Mouse (Mus musculus) heart, postnatal 36 days (tissue): ENCODE results near the gene Kdelr3. TPM values are rescaled to one million over a fixed set of nuclear protein-coding genes. Genes with fewer than 3 reads are reported as not detected.
A peak's percentile ranks its signal among the peaks of the same experiment; 100 is the strongest.

ENCODE experiments used
- DNase-seq, 2 experiments: peaks; one replicate each; pipeline ENCODE4 v3.0.0; 2021 to 2022
- intact Hi-C: fragments of 180-260 bp; cut with DNase I; formaldehyde crosslinking; loops from one replicate; pipeline ENCODE4 v1.15.1; 2025
- total RNA-seq, 2 experiments: library from RNA; stranded (reverse); gene quantifications; 2 replicates each; pipeline ENCODE4 v1.2.3; 2021

Kdelr3 gene
- total RNA-seq: 1 to 10 TPM; 6.5 to 7.2 TPM

DNA sequence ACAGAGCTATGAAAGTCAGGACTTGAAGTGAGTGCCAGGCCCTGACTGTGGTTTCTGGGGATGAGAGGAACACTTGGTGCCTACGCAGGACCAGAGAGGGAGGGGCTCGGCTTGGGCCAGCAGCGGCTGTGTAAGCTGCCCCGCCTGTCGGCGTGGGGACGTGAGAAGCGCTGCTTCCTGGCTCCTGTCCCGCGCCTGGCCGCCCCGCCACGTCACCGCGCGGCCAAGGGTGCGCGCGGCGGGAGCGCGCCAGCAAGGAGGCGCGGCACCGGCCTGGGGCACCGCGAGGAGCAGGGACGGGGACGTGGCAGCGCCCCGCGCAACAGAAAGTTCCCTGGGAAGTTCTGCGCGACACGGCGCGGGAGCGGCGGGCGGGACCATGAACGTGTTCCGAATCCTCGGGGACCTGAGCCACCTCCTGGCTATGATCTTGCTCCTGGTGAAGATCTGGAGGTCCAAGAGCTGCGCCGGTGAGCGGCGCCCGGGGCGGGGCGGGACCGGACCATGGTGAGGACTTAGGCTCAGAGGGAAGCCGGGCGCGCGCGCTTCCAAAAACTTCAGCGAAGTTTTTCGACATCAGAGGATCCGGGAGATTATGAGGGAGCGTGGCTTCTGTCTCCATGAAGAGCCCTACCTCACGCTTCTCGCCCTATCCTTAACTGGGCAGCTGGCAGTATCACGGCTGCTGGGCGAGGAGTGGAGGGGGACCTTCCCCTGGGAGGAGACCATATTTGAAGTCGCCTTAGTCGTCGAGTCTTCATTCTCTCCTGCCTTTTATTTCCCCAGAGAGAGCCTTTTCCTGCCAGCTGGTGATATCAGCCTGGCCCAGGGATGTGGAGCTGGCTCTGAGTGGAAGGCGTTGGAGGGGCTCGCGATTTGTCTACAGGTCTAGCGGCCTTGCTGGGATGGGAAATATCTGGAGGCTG is at the start of gene Kdelr3:
Gene Kdelr3, plus strand, starts transcription at position 241 of the 926 bp plus-strand sequence.
- intact Hi-C loops: no loop called here
- DNase-seq: peak; percentile 82

DNA sequence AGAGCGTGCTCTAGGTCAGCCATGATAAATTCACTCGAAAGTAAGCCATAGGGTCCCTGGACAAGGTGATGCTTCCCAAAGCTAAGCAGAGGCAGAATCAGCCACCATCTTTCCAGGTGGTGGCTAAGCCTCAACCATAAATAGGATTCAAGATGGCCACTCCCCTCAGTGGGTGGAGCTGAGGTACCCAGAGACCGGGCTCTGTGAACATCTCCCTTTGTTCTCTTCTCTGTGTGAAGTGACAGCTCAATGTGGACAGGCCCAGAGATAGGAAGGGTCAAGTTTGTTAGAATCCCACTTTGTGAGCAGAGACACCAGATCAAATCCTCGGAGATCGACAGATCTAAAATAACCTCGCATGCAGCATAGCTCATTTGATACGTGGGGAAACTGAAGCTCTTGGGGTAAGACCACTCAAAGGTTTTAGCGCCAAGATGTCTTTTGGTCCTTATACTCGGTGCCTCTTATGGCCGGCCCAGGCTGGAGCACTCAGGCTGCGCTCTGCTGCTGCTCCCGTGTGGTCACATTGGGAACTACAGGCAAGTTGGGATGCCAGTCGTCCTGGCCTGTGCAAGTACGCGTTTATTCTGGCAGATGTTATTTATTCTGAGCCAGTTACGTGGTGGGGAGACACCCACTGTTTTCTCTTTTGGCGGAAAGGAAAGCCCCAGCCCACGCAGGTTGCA is 49.5 kb upstream of the Kdelr3 start:
- peak; percentile 89 to 93 for DNase-seq
- intact Hi-C loops: loop anchor here (1.0 to 5.0 kb wide), 6 partner anchors 39 to 242 kb away; no protein-coding TSS in a partner anchor

DNA sequence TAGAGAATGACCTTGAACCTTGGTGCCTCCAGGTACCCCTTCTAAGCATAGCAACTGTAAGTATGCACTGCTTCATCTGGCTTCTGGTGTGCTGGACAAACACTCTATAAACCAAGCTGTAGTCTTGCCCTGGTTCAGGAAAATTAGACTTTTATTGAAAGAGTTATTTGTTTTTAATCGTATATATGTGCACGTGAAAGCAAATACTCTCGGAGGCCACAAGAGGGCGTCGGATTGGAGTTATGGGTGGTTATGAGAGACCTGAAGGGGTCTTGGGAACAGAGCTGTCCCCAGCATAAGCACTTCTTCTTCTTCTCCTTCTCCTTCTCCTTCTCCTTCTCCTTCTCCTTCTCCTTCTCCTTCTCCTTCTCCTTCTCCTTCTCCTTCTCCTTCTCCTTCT is 46.6 kb upstream of the Kdelr3 start:
- intact Hi-C loops: loop anchor here (5.0 kb wide), 2 partner anchors 42 to 147 kb away; no protein-coding TSS in a partner anchor

DNA sequence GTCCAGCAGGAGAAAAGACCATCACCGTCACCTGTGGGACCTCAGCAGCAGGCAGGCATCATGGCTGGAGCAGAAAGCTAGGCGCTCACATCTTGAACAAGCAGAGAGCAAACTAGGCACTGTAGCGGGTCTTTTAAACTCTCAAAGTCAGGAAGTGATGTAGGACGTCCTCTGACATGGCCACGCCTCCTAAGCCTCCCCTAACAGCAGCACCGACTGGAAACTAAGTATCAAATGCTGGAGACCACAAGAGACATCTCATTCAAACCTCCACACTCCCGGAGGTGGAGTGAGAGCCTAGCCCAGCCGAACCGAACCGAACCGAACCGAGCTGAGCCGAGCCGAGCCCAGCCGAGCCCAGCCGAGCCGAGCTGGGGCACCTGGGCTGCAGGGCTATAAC is 45.6 kb upstream of the Kdelr3 start:
- intact Hi-C loops: no loop called here
- DNase-seq: no peak

More for the DNA sequence above, 46.6 kb upstream of the Kdelr3 start:
- no peak for DNase-seq

DNA sequence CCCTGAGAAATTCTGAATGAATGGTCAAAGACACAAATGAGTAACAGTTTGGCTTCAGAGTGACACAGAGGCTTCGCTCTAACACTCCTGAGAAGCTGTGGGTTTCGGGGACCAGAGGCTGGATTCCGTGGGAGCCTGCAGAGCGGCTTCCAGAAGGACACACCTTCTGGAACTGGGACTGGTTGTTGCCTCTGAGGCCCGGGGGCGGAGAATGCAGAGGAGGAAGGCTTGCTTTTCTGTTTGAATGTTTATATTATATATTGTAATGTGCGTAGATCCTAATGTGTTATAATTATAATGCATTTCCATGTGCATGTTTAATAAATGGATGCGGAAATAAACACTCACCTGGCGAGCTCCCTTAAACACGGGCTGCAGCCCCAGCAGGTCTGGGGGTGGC is 45.1 kb upstream of the Kdelr3 start:
- intact Hi-C loops: no loop called here
- no peak for DNase-seq

DNA sequence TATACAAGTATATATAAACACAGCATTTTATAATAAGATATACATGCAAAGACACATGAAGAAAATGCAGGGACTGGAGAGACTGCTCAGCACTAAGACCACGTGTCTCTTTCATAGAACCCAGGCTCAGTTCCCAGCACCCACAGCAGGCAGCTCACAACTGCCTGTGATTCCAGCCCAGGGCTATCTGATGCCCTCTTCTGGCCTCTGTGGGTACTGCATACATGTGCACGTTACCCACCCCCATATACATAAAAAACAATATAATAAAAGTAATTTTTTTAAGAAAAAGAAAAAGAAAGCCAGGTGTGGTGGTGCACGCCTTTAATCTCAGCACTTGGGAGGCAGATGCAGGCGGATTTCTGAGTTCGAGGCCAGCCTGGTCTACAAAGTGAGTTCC is 43.2 kb upstream of the Kdelr3 start:
- intact Hi-C loops: no loop called here
- no peak for DNase-seq

DNA sequence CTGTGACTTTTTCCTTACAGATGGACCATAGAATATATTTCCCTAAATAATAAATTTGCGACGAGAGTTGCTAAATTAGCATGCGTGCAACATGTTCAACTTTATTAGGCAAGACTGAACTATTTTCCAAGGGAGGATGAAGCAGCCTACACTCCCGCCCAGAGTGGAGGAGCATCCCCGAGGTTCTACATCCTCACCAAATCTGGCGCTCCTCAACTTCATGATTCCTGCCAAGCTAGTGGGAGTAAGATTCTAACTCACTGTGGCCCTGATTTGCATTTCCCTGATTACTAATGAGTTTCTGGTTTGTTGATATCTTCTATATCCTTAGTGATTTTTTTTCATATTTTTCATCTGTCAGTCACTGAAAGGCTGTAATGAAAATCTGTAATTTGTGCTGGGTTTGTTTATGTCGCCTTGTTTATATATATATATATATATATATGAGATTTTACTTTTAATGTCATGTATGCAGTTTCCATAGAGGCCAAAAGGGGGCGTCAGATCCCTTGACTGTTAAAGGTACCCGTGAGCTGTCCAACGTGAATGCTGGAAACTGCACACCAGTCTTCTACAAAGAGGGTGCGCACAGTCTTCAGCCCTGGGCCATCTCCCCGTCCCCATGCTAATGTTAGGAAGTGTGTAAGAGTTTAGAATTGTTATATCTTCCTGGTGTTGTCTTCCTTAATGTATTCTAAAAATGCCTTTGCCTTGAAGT is 42.4 kb upstream of the Kdelr3 start:
- no peak for DNase-seq
- intact Hi-C loops: no loop called here

DNA sequence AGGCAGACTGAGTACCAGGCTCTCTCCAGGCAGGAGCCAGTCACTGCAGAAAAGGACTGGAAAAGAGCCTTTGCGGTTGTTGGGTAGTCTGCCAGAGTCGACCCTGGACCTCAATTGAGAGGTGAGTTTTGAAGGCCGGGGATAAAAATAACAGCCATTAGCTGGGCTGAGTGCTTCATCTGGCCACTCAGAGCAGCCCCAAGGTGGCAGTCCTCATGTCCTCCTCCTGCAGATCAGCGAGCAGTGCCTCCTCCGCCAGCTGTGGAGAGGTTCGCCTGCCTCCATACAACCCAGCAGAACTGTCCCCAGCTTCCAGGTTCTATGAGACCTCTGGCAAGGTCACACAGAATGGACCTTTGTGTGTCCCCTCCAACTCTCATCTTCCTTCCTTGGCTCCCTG is 39.0 kb upstream of the Kdelr3 start:
- intact Hi-C loops: no loop called here
- DNase-seq: no peak

DNA sequence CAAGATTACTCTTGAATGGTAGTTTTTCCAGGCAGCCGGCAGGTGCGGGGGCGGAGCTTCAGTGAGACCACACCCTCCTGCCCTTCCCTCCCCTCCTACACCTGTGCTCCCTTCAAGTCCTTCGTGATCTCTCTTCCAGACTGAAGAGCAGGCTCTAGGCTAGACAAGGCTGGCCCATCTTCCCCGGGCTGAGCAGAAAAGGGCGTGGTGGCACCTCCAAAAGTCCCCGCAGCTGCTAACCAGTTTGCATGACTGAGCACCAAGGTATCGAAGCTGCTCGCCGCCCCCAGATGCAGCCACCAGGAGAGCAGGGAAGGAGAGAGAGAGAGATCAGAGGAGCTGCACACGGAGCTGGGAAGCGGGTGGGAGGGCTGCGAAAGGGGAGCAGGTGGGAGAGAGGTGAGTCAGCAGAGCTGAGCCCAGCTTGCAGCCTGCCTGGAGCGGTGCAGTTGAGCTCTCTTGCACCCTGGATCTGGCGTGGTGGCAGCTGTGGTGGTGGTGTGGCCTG is 35.0 kb upstream of the Kdelr3 start:
- no peak for DNase-seq
- intact Hi-C loops: no loop called here

DNA sequence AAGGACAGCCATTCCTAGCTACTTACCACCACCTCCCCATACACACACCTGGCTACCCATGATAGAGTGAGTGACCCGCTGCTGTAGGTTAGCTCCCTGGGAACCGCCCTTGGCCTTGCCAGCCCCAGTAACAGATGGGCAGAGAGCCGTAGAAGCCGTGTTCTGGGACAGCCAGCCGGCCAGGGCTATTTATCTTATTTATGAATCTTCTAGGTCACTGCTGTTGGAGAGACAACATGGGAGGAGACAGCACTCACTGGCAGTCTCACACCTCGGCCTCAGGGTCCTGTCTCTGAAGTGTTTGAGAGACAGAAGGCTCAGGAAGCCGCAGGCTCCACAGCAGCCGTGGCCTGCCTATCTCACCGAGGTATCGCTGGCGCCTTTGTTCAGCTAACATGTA is 26.7 kb upstream of the Kdelr3 start:
- intact Hi-C loops: no loop called here
- no peak for DNase-seq

DNA sequence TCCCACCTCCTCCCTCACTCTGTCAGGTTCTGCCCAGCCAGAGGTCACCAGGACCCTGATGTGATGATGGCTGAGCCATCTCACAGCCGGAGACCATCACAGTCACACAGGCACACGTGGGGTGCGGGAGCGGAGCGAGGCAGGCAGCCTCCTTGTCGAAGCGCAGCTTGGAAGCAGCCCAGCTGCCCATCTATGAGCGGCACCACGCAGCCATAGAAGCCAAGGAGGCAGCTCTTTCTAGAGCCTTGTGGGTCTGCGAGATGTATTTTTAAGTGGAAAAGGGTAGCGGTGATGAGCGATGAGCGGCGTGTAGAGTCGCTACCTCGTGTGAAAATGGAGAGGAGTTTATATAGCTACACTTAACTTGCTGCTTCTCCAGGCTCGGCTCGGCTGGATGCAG is 22.7 kb upstream of the Kdelr3 start:
- intact Hi-C loops: no loop called here
- DNase-seq: no peak

DNA sequence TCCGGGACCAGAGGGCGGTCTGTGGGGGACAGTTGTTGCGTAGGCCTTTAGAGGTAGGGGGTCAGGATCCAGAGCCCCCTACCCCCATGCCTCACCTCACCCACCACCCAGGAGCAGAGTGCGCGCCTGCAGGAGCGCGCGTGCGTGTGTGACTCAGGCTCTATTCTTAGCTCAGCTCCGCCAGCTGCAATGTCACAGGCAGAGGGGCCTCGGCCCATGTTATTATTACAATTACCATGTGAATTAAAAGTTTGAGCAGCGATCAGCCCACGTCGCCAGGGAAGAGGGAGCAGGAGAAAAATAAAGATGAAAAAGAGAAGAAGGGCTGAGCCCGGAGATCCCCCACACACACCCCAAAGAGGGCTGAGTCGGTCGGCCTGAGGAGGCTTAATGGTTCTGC is 16.1 kb upstream of the Kdelr3 start:
- DNase-seq: no peak
- intact Hi-C loops: no loop called here

DNA sequence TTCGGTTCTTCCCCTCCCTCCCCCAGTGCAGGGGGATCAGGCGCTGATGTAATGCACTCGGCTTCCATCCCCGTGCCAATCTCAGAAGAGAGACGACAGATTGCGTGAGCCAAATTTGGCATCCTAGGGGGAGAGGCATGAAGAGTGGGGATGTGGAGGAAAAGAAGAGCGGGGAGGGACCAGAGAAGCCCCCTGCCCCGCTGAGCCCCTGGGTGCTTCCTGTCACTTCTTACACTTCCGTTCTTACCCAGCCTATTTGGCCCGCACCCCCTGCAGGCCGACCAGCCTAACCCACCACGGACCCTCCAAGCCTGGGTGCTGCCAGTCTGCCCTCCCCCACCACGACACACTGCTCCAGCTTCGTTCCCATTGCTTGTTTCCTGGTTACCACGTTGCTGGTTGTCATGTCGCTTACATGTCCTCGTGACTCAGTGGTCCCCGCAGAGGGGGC is 13.3 kb upstream of the Kdelr3 start:
- intact Hi-C loops: no loop called here

DNA sequence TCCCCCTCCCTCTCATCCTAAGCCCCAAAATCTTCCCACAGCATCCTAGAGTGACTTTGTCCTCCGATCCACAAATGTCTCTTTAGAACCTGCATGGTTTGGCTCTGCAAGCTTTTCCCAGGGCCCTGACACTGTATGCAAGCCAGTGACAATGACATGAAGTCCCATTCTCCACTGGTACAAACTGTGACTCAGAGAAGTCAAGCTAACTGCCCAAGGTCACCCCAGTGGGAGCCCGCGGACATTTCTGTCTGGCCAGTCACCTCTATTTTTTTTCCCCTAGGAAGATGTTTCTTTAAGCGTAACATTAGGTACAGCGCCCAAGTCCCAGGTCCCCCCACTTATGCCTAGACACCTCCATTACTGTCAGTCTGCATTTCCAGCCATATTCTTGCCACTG is 12.8 kb upstream of the Kdelr3 start:
- intact Hi-C loops: no loop called here
- no peak for DNase-seq

More for the DNA sequence above, 13.3 kb upstream of the Kdelr3 start:
- DNase-seq: no peak

DNA sequence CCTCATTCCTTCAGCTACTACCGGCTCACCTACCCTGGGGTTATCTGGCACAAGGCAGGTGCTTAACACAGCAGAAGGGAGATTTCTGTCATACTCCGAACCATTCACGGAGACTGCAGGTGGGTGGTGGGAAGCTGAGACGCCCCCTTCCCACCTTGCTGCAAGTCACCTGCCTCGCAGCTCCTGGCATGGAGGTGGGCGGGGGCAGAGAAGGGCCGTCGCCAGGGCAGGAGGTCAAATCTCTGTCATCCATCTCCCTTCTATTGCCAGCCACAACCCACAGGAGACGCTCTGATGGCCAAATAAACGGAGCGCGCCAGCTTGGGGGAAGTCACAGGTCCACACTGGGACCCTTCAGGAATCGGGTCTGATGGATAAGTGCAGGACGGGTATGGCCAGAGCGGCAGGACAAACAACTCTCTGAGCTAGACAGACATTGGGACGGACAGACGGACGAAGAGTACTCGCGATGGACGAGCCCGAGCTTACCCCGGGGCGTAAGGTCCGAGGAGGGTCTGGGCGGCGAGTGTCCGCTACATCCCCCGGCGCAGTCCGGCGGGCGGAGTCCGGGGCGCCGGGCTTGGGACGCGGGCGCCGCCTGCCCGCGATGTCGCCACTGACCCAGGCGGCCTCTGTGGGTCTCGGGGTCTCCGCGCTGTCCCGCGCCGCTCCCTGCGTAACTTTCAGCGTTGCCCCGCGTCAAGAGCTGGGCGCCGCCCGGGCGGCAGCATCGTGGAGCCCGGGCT is 11.3 kb upstream of the Kdelr3 start, which contains the start of gene Kcnj4:
Gene Kcnj4, minus strand, starts transcription at position 535 of the 746 bp plus-strand sequence.
- intact Hi-C loops: no loop called here
- DNase-seq: no peak

DNA sequence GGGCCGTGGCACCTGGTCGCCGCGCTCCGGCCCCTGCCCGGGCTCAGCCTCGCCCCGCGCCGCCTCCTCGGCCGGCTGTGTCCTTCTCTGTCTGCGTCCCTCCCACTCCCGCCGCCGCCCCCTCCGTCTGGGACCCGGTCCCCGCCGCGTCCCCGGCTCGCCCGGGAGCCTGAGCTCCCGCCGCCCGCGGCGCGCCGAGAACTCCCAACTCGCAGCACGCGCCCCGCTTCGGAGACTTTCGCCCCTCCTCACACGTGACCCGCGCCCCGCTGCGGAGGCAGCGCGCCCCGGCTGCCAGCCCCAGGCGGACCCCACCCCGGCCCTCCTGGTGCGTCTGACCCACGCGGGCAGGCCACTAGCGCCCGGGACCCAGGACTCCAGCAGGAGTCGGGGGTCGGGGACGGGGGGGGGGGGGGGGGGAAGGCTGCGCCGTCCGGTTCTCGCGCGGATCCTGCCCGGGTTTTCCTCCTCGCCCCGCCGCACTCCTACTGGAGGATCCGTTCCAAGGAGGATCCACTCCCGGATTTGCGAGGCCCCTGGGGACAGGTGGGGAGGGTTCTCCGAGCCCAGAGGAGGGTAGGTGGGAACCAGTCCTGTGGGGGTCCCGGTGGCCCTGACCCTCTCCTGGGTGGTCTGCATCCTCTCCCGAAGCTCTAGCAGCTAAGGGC is 10.5 kb upstream of the Kdelr3 start:
- peak; percentile 67 to 76 for DNase-seq

DNA sequence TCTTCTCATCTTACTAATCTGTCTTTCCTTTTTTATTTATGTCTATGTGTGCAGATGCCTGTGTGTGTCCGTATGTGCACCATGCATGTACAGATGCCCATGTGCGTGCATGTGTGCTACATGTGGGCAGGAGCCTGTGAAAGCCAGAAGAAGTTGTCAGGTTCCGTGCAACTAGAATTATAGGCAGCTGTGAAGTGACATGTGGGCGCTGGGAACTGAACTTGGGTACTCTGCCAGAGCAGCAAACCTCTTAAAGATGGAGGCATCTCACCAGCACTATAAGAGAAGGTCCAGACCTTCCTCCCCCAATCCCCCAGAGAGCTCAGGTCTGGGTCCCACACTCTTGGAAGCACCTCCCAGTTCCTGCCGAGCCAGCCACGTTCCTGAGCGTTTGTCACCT is 9.8 kb upstream of the Kdelr3 start:
- no peak for DNase-seq
- intact Hi-C loops: no loop called here

More for the DNA sequence above, 10.5 kb upstream of the Kdelr3 start:
- intact Hi-C loops: no loop called here

DNA sequence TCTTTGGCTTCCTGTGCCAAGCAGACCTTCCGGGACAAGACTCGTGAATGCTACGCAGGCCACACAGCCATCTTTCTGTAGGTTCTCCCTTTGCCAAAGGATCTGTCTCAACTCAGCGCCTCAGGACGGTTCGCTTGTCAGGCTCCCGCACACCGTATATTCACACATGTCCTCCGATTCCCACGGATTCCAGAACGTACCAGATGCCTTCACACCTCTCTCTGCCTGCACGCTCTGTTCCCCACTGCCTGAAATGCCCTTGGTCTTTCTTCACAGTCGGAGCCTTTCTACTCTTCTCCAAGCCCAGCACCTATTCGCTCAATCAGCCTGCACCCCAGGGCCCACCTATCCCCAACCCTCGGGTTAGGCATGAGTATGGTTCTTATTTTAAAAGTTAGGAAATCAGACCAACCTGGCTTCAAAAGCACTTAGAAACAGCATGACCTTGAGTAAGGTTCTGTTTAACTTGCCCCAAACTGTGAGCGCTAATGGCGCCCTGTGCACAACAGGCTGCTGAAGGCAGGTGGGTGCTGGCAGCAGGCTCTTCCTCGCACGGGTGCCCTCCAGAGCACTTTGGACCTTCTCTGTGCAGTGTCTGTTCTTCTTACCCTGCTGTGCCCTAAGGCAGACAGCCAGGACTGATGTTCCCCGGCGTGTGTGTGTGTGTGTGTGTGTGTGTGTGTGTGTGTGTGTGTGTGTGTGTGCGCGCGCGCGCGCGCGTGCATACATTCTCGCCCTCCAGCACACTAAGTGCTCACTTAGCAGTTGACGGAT is 9.0 kb upstream of the Kdelr3 start:
- intact Hi-C loops: no loop called here
- DNase-seq: no peak

DNA sequence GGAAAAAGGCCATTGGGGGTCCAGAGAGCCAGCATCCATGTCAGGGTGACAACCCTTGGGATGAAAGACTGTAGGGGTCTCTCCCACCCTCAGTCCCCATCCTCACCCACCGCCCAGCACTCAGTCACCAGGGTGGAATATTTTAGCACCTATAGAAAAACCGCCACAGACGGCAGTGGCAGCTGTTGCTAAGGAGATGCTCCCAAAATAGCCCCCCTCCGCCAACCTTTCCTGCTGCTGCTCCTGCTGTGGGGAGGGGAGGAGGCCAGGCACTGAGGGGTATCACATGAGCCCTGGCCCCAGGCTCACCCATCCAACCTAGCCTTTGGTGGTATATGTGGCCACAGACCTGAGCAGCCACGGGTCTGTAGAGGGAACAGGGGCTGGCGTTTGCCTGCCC is 6.2 kb upstream of the Kdelr3 start:
- intact Hi-C loops: no loop called here

More for the DNA sequence above, 6.2 kb upstream of the Kdelr3 start:
- no peak for DNase-seq
